Mouse (Mus musculus) gastrocnemius, postnatal 25 days (tissue): ENCODE measurements at regions not wholly inside any gene's neighbourhood (a gene's known extent, or its start where the extent isn't known, plus 50 kb on each side); places are given as distances from the start of the nearest gene placed in this dataset.
"Not testable (repeated sequence)": the region's sequence is repeated elsewhere in the genome, so short reads cannot be mapped to it uniquely, and the experiment has no call there.

Experiments
- DNase-seq: peaks from one replicate; pipeline ENCODE4 v3.0.0; 2022

DNA sequence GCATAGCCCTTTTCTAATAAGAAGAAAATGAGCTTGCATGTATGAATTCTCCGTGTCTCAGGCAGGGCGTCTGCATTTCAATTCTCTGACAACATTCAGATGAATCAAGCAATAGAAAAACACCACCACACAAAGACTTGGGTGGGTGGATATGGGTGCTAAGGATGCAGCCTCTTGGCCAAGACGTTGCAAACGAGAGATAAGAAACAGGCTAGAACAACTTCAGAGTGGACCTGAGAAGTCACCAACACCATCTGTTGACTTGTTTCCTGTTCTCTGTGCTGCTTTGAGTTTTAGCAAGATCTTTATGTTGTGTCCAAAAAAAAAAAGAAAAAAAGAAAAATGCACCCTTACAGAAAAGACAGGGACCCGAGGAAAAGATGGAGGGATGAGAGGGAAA, 277.0 kb downstream of the Gxylt1 start:
- DNase-seq = no peak

DNA sequence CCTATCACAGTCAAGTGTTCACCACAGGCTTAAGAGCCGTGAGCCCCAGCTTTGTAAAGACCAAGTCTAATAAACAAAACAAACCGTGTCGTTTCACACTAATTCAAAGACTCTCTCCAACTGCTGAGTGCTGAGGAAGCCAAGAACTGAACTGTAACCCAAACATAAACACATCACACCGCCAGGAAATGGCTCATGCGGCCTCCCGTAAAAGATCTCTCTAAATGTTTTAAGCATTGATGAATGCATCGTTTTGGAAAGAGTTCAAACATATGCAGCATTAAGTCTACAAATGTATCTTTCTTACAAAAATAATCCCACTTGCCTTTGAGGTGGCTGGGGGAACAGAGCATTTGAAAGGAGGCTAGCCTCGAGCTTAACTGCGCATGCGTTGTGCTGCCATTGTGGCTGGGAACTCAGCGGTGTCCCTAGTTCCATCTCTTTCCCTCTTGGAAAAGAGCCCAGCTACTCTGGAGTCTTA, 280.7 kb downstream of the Gxylt1 start:
- no peak for DNase-seq

DNA sequence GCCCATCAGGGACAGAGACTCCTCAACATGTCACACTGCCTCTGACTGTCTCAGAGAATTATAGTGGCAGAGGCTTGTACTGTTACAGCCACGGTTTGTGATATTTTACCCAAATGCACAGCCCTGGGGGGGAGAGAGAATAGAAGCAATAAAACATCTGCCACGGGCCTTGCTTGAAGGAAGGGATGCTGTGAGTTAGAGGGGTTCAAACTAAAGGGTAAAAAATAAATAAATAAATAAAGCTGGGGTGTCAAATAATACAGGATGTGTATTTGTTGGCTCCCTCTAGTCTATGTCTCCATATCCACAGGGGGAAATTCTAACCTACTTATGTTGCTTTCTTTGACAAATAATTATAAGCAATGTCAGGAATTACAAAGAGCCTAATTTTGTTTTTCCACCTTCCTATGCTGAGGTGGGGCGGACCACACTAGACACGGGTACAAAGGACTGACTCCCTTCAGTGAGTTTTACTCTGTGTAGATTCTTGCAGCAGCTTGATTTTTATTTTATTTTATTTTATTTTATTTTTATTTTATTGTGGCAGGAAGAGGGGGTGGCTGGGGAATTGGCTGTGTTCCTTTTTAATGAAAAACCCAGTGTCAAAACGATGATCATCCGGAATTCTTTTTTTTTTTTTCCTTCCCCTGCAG, 281.3 kb downstream of the Gxylt1 start:
- DNase-seq = no peak

DNA sequence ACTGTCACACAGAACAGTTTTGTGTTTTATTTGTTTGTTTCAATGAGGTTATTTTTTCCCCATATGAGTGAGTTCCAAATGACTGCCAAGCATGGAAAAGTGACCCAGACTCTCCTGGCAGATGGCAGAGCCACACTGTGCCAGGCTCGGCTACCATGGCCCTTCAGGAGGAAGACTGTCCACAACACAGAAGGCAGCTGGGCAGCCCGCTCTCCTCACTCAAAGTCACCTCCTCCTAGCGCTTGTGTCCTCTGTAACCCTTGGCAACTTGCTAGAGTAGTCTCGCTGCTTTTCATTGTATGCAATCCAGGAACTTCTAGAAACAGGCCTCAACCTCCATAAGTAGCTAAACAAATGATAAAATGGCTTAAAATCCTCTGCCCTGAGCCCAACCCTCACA, 299.2 kb downstream of the Gxylt1 start:
- no peak for DNase-seq

DNA sequence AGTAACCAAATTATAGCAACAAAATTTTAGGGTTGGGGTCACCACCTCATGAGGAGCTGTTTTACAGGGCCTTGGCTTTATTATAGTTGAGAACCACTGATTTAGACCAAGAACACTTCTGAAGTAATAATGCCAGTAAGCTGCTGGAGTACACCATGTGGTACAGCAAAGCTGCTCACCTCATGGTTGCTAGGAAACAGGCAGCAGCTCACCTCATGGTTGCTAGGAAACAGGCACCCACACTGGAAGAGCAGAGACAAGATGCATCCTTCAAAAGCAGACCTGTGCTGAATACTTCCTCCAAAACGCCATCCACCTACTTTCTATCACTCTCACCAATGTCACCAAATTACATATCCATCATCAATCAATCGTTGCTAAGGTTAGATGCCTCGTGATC, 300.0 kb downstream of the Gxylt1 start:
- DNase-seq = no peak

DNA sequence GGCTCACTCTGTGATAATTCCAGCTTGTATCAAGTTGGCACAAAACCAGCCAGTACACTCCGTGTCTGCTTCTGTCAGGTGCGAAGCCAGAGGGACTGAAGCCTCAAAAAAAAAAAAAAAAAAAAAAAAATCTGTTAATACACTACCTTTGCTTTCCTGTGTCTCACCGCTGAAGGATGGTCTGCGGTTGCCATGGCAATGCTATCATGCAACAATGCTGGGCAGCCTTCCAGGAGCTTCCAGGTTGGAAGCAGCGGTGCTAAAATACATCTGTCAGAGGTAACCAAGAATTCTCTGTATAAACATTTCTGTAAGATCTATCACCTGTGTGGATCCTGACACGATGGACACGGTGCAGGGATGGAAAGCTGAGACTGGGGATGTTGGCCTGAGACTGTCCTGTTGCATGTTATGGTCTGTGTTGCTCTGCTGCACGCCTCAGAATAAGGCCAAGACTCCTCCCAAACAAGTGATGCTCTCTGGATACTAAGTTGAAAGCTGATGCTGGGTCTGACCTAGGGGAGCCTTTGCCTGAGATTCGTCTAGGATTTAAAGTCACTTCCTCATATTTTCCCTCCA, 301.2 kb downstream of the Gxylt1 start:
- no peak for DNase-seq

DNA sequence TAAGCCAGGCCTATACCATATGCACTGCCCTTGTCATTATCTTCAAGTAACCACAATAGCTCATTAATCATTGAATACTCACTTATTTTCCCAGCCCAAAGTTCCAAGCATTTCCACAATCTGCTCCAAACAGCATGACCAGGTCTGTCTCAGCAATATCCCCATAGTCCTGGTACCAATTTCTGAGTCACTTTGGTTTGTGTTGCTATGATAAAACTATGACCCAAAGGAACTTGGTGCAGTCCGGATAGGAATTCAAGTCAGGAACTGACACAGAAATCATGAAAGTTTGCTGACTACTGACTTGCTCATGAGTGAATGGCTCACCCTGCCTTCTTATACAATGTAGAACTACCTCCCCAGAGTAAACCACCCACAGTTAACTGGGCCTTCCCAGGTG, 309.4 kb downstream of the Gxylt1 start:
- DNase-seq = no peak

DNA sequence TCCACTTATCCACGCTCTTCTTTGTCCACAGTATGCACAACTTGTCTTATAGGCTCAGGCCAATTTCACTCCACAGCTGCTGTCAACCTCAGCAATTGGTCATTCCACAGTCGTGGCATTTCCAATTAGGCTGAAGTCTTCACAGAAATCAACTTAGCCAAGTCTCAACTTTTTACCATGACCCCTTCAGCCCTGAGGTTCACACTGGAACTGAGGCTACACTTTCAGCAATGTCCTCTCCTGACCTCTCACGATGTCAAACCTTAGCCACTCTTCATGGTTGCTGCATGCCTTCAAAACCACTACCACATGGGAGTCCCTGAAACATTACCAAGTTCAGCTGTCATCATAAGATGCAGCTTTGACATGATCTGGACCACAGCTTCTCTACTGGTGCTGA, 310.1 kb downstream of the Gxylt1 start:
- no peak for DNase-seq

DNA sequence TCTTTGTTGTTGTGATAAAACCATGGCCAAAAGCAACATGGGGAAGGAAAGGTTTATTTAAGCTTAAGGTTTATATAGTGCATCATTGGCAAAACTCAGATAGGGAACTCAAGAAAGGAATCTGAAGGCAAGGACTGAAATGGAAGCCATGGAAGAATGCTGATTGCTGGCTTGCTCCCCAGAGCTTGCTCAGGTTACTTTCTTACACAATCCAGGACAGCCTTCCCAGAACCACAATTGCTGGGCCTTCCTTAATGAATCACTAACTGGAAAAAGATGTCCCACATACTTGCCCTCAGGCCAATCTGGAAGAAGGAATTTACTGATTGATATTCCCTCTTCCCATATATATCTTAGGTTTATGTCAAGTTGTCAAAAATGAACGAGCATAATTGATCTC, 310.8 kb downstream of the Gxylt1 start:
- DNase-seq = no peak

DNA sequence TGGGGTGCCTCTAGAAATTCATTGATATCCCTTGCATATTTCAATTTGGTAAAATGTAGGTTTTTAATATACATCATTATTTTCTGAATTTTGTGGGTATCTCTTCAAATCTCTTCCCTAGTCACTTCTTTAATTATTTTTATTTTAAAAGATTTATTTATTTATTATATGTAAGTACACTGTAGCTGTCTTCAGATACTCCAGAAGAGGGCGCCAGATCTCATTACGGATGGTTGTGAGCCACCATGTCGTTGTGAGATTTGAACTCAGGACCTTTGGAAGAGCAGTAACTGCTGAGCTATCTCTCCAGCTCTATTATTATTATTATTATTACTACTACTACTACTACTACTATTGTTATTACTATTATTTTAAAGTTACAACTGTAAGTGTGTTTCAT, 324.1 kb downstream of the Gxylt1 start:
- not testable (repeated sequence) for DNase-seq

DNA sequence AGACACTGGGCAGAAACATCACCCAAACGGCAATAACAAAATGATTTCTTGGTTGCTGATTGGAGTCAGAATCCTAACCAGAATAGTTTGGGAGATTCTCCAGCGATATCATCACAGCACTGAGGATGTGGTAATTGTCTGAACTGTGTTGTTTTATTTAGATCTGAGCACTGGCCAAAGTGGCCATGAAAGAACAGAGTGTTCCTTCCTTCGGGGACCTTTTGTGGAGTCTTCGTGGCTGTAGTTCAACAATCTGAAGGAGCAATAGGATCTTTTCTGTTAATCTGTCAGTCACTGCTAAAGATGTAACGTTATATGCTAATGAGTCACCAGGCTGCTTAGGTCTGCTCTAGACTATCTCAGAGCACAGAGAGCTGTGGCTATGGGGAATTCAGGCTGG, 328.8 kb downstream of the Gxylt1 start:
- DNase-seq = no peak

DNA sequence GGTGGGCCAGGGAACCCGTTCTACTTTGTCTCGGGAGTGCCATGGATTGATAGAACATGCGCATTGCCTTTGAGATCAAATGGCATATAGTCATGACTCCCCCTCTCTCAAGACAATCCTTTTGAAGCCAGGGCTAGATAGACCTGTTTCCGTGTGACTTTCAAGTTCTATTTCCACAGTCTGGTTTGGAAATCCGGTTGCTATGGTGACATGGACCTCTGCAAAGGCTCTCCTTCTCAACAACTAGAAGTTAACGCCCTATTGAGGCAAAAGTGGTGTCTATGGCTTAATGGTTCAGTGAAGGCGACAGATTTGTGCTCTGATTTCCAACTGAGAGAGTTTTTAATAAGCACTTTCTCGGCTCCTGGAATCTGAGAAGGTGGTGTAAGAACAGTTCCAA, 371.2 kb downstream of the Gxylt1 start:
- no peak for DNase-seq

DNA sequence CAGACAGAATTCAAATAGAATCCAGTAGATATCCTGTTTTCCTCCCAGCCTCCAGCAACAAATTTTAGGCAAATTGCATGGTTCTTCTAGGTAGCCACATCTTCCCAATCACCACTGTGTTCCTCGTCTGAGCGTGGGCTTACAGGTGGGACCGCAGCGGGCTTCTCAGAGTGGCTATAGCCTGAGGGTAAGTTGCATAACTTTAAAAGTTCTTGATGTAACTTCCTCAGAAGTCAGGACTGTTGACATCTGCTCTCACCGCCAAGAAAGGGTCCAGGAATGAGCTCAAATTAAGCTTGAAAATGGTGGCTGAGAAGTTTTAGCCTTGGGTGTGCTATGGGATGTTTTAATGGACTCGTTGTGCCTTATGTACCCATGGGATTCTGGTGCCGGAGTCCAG, 377.7 kb downstream of the Gxylt1 start:
- no peak for DNase-seq

DNA sequence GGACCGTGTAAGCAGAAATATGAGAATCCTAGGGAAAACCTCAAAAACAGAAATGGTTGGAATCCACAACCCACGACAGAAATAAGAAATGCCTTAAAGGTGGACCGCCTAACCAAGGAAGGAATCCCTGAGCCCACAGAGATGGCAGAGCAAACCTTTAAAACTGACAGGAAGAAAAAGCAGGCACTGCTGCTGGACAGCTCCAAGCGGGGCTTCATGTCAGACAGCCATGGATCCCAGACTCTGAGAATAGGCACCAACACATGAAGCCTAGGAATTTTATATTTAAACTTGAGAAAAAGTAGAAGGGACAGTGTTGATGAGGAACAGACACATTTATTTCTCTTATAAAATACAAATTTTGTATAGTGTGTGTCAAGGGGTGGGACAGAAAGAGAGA, 379.1 kb downstream of the Gxylt1 start:
- DNase-seq = no peak

DNA sequence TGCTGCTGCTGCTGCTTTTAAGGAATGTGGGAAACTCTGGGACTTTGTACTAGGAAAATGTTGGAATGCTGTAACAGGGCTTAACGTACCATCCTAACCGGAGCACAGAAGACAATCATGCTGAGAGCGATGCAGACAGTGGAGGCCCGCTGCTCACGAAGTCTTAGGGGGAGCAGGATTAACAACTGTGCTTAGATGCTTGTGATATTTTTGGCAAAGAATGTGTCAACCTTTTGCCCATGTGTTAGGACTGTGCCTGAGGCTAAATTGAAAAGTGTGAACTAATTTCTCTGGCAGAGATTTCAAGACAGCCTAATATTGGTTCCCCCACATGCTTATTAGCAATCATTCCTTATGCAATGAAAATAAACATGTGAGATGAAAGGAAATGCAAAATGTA, 398.5 kb downstream of the Gxylt1 start:
- no peak for DNase-seq

DNA sequence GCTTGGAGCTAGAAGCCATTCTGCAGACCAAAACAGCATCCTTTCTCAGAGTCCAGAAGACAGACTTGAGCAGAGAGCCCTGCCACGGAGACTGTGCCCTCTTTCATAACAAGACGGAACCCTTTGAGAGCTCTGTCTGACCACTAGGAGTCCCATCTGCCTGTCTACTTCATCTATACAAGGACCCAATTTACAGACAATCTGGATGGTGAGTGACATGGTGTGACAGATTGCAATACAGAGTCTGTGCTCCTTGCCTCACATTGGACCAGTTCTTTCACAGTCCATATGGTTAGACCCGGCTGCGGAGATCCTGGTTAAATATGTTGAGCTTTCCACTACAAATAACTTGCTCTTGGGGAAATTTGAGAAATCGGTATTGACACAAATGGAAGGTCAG, 410.9 kb downstream of the Gxylt1 start:
- DNase-seq = no peak

DNA sequence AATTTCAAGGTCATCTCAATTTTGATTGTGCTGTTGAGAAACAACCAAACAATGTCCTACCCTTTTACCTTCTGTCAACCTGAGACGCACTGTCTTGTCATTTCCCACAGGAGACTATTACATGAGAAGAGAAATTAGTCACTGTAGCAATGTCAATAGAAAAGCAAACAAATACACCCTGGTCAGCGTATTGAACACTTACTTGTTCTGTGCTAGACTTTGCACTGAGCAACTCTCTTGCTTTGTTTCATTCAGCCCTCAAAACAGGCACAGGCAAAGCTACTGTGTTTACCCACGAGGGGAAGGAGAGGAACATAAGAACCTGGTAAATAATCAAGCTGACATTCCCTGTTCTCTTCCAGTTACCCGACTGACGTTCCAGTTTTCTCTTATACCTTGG, 424.1 kb downstream of the Gxylt1 start:
- no peak for DNase-seq

DNA sequence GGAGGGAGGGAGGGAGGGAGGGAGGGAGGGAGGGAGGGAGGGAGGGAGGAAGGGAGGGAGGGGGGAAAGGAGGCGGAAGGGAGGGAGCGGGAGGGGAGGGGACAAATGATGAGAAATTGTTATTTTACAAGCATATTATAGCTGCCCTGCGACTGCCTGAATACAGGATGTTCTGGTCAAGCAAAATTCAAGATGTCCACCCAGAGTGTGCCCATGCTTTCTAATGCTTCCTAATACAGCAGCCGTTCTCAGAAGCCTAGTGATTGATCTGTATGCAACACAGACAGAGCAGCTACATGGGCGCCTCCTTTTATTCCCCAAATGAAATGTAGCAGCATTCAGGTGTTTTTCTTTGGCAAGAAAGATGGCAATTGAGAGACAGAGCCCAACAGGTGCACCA, 434.9 kb downstream of the Gxylt1 start:
- DNase-seq = no peak

DNA sequence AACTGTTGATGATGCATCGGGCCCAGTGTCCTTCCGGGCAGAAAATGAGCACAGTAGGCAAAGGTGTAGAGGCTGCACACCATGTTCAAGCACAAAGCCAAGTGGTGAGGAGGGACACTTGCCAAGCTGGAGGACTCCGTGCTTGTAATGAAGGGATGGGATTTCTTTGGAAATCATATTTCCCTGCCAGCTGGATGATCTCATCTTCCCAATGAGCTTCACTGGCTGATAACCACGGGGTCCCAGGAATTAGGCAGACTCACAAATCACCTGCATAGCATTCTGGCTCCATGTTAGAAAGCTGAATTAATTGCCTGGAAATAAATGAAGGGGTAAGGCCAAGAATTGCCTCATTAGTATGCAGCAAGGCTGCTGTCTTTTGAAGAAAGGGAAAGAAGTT, 435.4 kb downstream of the Gxylt1 start:
- DNase-seq = no peak

DNA sequence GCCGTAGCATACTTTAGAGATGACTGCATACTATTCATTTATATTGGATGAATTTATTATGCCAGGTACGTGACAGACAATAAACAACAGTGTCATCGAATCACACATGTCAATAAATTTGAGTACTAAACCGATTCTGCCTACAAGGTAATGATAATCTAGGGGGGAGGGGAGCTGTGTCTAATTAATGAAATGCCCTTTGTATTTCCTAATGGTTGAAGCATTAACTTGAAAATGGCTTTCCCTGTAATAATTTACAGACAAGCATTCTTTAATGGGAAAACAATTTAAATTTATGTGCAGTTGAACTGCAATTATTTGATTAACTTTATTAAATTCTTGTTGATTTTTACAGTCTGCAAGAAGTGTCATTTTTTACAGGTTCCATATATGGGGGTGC, 429.5 kb downstream of the Pdzrn4 start:
- no peak for DNase-seq
